Mouse (Mus musculus) intestine, embryonic 14.5 days (tissue): Measurements from ENCODE around the gene Lmbrd1. TPM values are rescaled to one million over a fixed set of nuclear protein-coding genes. Genes with fewer than 3 reads are reported as not detected.
"Not testable (repeated sequence)": the region's sequence is repeated elsewhere in the genome, so short reads cannot be mapped to it uniquely, and the experiment has no call there.

Experiments used
- ATAC-seq: fragments of 200-750 bp; cut with Nextera tagmentation; replicated peaks from 2 replicates; pipeline ENCODE4 v1.8.0; 2017; ENCODE audit warnings: low read depth, moderate number of reproducible peaks, moderate TSS enrichment, moderate library complexity; ENCODE audit not compliant: low FRiP score, low TSS enrichment
- DNase-seq: peaks from one replicate; pipeline ENCODE4 v3.0.0-alpha.2; 2018; ENCODE audit warnings: low spot score
- H3K27ac ChIP-seq: fragments of 300-500 bp; sonication (generic); 2 replicates; pipeline ENCODE4 v1.5.1; 2014; ENCODE audit warnings: low read depth, mild to moderate bottlenecking, control low read depth
- H3K27me3 ChIP-seq: fragments of 300-500 bp; sonication (generic); replicated peaks from 2 replicates; pipeline ENCODE4 v1.6.1; 2014; ENCODE audit warnings: low read length, control low read depth; ENCODE audit not compliant: control insufficient read depth, insufficient read depth
- H3K36me3 ChIP-seq: fragments of 300-500 bp; sonication (generic); 2 replicates; pipeline ENCODE4 v1.6.1; 2014; ENCODE audit warnings: low read length, control low read depth; ENCODE audit not compliant: control insufficient read depth, insufficient read depth
- H3K4me1 ChIP-seq: fragments of 300-500 bp; sonication (generic); replicated peaks from 2 replicates; pipeline ENCODE4 v1.6.1; 2014; ENCODE audit warnings: low read length, control low read depth, mixed read lengths; ENCODE audit not compliant: control insufficient read depth, insufficient read depth
- H3K4me2 ChIP-seq: fragments of 300-500 bp; sonication (generic); 2 replicates; pipeline ENCODE4 v1.6.1; 2014; ENCODE audit warnings: low read length
- H3K4me3 ChIP-seq: fragments of 300-500 bp; sonication (generic); 2 replicates; pipeline ENCODE4 v1.5.1; 2014; ENCODE audit warnings: low read depth, low read length, control low read depth, mixed read lengths
- H3K9ac ChIP-seq: fragments of 300-500 bp; sonication (generic); 2 replicates; pipeline ENCODE4 v1.6.1; 2014; ENCODE audit warnings: mild to moderate bottlenecking, low read length
- H3K9me3 ChIP-seq: fragments of 300-500 bp; sonication (generic); 2 replicates; pipeline ENCODE4 v1.6.1; 2016; ENCODE audit warnings: low read length, control low read depth; ENCODE audit not compliant: control insufficient read depth
- WGBS: fragments of 180-500 bp; shearing (Covaris S2); extraction: QIAGEN DNeasy Blood & Tissue Kit; methylation state at CpG from one replicate; pipeline ENCODE4 v1.1.7; 2014; 5-methylcytosine and 5-hydroxymethylcytosine counted together
- polyA plus RNA-seq: library from polyadenylated mRNA; unstranded; fragments of >200 nt; fragmentation: Nextera tagmentation; extraction: Ambion mirVana; gene quantifications from 2 replicates; pipeline ENCODE4 v1.2.1, GENCODE M21; 2014

The Lmbrd1 gene
- polyA plus RNA-seq, 1 experiment from 2014 or later: 31.3 TPM

DNA sequence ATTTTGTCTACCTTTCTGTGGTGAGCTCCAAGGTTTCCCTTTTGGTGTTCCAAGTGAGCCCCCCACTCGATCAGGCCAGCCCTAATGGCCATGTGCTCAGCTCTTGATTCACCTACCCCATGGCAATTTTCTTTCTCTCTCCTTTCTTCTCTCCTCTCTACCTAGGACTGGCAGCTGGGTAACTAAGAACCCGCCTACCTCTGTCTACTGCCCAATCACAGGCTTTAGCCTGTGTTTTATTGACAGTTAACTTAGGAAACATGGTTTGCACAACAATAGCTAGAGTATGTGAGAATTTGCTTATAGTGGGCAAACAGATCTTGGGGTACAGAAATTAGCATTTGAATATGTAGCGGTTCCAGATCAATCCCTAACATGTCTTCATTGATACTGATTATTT, 62.5 kb downstream of the Lmbrd1 start:
- Histone ChIP-seq H3K4me3 (no peak overlapping the region), H3K27me3 (no peaks in the 10 kb centered on the region), H3K27ac (no peak overlapping the region), H3K4me2 (no peak overlapping the region), H3K9me3 (no peaks in the 10 kb centered on the region), H3K9ac (no peak overlapping the region), H3K4me1 (no peaks in the 10 kb centered on the region), H3K36me3 (peaks cover 6% of the 10 kb centered on the region; the same call in 1 of the 2 replicates)
- ATAC-seq (no peak), DNase-seq (no peak)
- 80% methylated on average over 3 of the region's 3 CpGs for WGBS

DNA sequence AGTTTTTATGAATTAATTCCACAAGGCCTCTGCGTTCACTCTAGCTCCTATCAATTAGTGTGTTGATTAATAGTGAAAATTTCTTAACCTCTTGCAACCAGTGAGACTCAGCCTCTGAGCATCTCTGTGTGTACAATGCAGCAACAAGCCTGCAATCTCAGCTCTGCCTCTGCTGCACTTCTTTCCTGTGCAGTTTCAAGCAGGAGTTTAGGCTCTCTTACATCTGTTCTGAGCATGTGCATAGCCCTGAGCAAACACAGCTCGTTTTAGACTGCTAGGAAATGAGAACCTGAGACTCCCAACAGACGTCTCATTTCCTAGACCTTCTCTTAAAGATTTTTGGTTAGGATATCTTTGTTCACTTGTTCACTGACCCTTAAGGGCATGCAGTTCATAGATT, 63.1 kb downstream of the Lmbrd1 start:
- H3K9me3 ChIP-seq: no peaks in the 10 kb centered on the region
- H3K27ac ChIP-seq: no peak overlapping the region
- no peak overlapping the region for H3K4me3 ChIP-seq
- 52% methylated on average over 3 of the region's 3 CpGs for whole genome bisulfite sequencing
- no peak for ATAC-seq
- H3K4me2 ChIP-seq: no peak overlapping the region
- peaks cover 8% of the 10 kb centered on the region; the same call in 1 of the 2 replicates for H3K36me3 ChIP-seq
- no peaks in the 10 kb centered on the region for H3K27me3 ChIP-seq
- no peaks in the 10 kb centered on the region for H3K4me1 ChIP-seq
- no peak overlapping the region for H3K9ac ChIP-seq
- DNase-seq: no peak

DNA sequence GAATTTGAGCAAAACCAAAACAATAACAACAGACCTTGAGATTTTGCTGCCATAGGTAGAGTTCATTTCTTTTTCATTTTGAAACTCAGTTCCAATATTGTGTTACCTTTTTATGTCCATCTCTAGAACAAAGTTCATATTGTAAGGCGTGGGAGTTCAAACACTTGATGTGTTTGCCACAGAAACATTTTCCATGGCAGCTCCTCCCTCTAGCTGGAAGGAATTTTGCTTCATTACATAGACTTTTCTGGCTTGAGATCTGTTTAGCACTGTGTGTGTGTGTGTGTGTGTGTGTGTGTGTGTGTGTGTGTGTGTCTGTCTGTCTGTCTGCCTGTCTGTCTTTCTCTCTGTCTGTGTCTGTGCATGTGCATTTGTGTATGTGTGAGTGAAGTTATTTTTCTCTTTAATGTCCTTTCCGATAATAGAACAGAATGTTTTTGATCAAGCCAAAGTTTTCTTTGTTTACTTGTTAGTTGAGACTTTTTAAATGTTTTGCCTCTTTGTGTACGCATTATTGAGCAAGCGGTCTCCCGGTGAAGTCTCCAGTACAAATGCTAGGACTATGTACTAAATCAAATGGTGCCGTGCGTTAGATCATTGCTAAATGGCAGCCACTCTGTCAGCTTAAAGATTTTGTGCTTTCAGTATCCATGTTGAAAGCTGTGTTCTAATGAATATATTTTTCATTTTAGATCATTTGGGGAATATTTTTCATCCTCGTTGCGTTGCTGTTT, 64.9 kb downstream of the Lmbrd1 start:
- Histone ChIP-seq H3K9me3 (no peaks in the 10 kb centered on the region), H3K27me3 (no peaks in the 10 kb centered on the region), H3K4me2 (no peak overlapping the region), H3K27ac (no peak overlapping the region), H3K36me3 (peaks cover 20% of the 10 kb centered on the region; the same call in 1 of the 2 replicates), H3K9ac (no peak overlapping the region), H3K4me3 (no peak overlapping the region), H3K4me1 (no peaks in the 10 kb centered on the region)
- 93% methylated on average over 9 of the region's 9 CpGs for WGBS
- DNase-seq (no peak), ATAC-seq (no peak)

DNA sequence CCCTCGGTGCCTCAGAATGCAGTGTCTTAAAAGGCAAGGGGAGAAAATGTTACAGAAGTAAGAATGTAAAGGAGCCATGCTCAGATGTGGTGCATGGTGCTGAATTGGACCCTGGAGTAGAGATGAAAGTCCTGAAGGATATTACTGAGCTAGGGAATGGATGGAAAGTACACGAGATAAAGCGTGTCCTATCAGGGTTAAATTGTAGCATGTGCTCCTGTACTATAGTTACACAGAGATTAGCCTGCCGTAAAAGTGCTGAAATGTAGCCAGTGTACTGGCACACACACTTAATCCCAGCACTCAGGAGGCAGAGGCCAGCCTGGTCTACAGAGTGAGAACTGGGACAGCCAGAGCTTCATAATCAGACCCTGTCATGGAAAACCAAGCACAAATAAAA, 74.3 kb downstream of the Lmbrd1 start:
- Histone ChIP-seq H3K4me3 (no peak overlapping the region), H3K4me2 (no peak overlapping the region), H3K9me3 (no peaks in the 10 kb centered on the region), H3K27me3 (no peaks in the 10 kb centered on the region), H3K4me1 (no peaks in the 10 kb centered on the region), H3K27ac (no peak overlapping the region), H3K36me3 (peaks cover 16% of the 10 kb centered on the region), H3K9ac (no peak overlapping the region)
- 88% methylated on average over 4 of the region's 4 CpGs for WGBS
- ATAC-seq: no peak
- DNase-seq: no peak

DNA sequence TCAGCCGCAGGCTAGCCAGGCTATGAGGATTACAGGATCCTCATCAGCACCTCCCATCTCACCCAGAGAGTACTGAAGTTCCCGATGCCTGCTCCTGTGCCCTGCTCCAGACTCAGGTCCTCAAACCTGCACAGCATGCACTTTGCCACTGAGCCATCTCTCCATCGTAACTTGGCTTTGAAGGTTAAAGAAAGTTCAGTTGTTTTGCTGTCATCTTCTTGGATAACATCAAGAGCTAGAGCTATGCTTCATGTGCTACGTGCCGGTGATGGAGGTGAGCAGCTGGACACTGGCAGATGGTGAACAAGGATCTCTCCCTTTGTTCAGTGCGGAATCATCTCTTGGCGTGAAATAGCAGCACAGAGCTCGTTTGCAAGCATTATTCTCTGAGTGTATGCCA, 80.1 kb downstream of the Lmbrd1 start:
- WGBS: 88% methylated on average over 8 of the region's 8 CpGs
- 0 out of 2 replicates have a peak, but pooled peaks cover 23% of the 10 kb centered on the region for H3K36me3 ChIP-seq
- no peak overlapping the region for H3K27ac ChIP-seq
- H3K4me3 ChIP-seq: no peak overlapping the region
- no peak for DNase-seq
- H3K4me2 ChIP-seq: no peak overlapping the region
- H3K4me1 ChIP-seq: no peaks in the 10 kb centered on the region
- H3K9ac ChIP-seq: no peak overlapping the region
- no peaks in the 10 kb centered on the region for H3K9me3 ChIP-seq
- H3K27me3 ChIP-seq: no peaks in the 10 kb centered on the region
- ATAC-seq: no peak

DNA sequence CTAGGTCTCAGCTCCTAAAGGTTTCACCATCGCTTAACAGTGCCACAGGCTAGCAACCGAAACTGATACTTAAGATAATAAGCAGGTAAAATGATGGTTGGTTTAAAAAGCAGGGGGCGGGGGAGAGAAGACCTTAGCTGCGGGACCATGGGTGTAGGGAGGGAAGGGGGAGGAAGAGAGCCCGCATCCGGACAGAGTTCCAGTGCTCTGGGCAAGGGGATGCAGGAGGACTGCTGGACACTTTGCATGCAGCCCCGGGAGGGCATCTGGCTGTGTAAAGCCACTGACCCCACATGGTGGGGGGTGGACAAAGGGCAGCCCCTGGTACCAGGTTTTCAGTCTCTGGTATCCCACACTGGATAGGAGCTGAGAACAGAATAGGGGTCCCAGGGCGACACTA, 88.0 kb downstream of the Lmbrd1 start:
- DNase-seq (no peak), ATAC-seq (no peak)
- no peak overlapping the region for H3K27ac ChIP-seq
- H3K27me3 ChIP-seq: no peaks in the 10 kb centered on the region
- H3K4me1 ChIP-seq: no peaks in the 10 kb centered on the region
- H3K4me3 ChIP-seq: no peak overlapping the region
- H3K9me3 ChIP-seq: no peaks in the 10 kb centered on the region
- no peak overlapping the region for H3K9ac ChIP-seq
- H3K4me2 ChIP-seq: no peak overlapping the region
- WGBS: 91% methylated on average over 8 of the region's 8 CpGs
- 0 out of 2 replicates have a peak, but pooled peaks cover 12% of the 10 kb centered on the region for H3K36me3 ChIP-seq

DNA sequence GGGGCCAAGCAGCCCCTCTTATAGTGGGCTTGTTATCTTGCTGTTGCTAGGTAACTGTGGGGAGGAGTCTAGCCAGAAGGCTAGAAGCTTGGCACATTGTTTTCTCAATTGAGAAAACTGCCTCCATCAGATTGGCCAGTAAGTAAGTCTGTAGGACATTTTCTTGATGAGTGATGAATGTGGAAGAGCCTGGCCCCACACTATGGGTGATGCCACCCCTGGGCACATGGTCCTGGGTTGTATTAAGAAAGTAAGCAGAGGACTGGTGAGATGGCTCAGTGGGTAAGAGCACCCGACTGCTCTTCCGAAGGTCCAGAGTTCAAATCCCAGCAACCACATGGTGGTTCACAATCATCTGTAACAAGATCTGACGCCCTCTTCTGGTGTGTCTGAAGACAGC, 88.8 kb downstream of the Lmbrd1 start:
- H3K4me3 ChIP-seq, H3K4me2 ChIP-seq, DNase-seq, H3K27ac ChIP-seq, H3K9ac ChIP-seq, H3K27me3 ChIP-seq, H3K4me1 ChIP-seq, ATAC-seq, H3K9me3 ChIP-seq, H3K36me3 ChIP-seq: not testable (repeated sequence)
- 76% methylated on average over 3 of the region's 3 CpGs for WGBS

DNA sequence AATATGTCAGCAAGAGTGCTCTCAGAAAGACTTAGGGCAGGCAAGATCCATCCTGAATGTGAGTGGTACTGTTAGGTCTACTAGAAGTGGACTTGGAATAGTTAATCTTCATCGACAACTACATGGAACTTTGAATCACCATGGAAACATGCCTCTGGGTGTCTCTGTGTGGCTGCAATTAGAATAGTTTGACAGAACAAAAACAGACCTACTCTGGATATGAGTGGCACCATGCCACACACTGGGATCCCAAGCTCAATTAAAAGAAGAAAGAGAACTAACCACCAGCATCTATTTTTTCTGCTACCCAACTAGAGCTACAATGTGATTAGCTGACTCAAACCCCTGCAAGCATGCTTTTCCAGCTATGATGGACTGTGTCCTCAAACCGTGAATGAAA, 95.2 kb downstream of the Lmbrd1 start:
- H3K27ac ChIP-seq: no peak overlapping the region
- H3K4me2 ChIP-seq: no peak overlapping the region
- no peak overlapping the region for H3K9ac ChIP-seq
- no peaks in the 10 kb centered on the region for H3K4me1 ChIP-seq
- WGBS: 81% methylated on average over 2 of the region's 2 CpGs
- no peak overlapping the region for H3K4me3 ChIP-seq
- H3K9me3 ChIP-seq: no peaks in the 10 kb centered on the region
- ATAC-seq: no peak
- no peaks in the 10 kb centered on the region for H3K27me3 ChIP-seq
- no peaks in the 10 kb centered on the region for H3K36me3 ChIP-seq
- DNase-seq: no peak

DNA sequence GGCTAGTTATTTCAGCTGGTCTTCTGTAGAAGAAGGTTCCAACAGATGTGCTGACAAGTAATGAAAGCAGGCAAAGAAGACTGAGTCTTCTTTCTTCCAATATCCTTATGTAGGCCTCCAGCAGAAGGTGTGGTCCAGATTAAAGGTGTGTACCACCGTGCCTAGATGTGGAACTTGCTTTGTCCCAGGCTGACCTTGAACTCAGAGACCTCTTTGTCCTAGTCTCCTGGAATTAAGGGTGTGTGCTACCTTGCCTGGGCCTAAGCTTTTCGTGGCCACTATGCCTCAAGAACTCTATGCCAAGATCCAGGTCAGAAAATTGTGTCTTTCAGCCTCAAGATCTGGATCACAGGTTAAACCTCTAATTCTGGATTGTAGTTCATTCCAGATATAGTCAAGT, 98.1 kb downstream of the Lmbrd1 start:
- H3K4me1 ChIP-seq: no peaks in the 10 kb centered on the region
- ATAC-seq (no peak), DNase-seq (no peak)
- no peak overlapping the region for H3K4me3 ChIP-seq
- H3K27me3 ChIP-seq: no peaks in the 10 kb centered on the region
- H3K36me3 ChIP-seq: no peaks in the 10 kb centered on the region
- WGBS: 93% methylated on average over 2 of the region's 2 CpGs
- no peak overlapping the region for H3K9ac ChIP-seq
- no peak overlapping the region for H3K27ac ChIP-seq
- no peak overlapping the region for H3K4me2 ChIP-seq
- H3K9me3 ChIP-seq: no peaks in the 10 kb centered on the region
